Mouse (Mus musculus) stomach, postnatal 0 days (tissue): Measurements from ENCODE around the gene Atp2b2.

Experiments used
- CTCF ChIP-seq: IDR thresholded peaks from 2 replicates; pipeline ENCODE4 v1.5.1; 2016; ENCODE audit warnings: antibody characterized with exemption, low read depth, mild to moderate bottlenecking, moderate library complexity
- EP300 ChIP-seq: optimal IDR thresholded peaks from 2 replicates; pipeline ENCODE3; 2016; ENCODE audit warnings: antibody characterized with exemption

- TF ChIP-seq CTCF (no peak), EP300 (no peak)
Measured at GRCm38 (mm10) chr6:113875201-113875600, 167.2 kb downstream of the Atp2b2 start.
